Mouse (Mus musculus) heart, postnatal 0 days (tissue): Measurements from ENCODE around the gene Olfr1388. TPM values are rescaled to one million over a fixed set of nuclear protein-coding genes. Genes with fewer than 3 reads are reported as not detected.
"Not testable (repeated sequence)": the region's sequence is repeated elsewhere in the genome, so short reads cannot be mapped to it uniquely, and the experiment has no call there.

Experiments used
- ATAC-seq: fragments of 200-750 bp; cut with Nextera tagmentation; 2 replicates; pipeline ENCODE4 v1.8.0; 2017; ENCODE audit warnings: low read depth, moderate number of reproducible peaks, moderate library complexity; ENCODE audit not compliant: insufficient read depth
- DNase-seq: peaks from one replicate; pipeline ENCODE4 v3.0.0-alpha.2; 2016; ENCODE audit warnings: low spot score
- H3K27ac ChIP-seq: fragments of 300-500 bp; sonication (generic); 2 replicates; pipeline ENCODE4 v1.5.1; 2014; ENCODE audit warnings: low read depth, mild to moderate bottlenecking
- H3K27me3 ChIP-seq: fragments of 300-500 bp; sonication (generic); 2 replicates; pipeline ENCODE4 v1.6.1; 2014; ENCODE audit warnings: low read length, mixed read lengths; ENCODE audit not compliant: control insufficient read depth, insufficient read depth
- H3K36me3 ChIP-seq: fragments of 300-500 bp; sonication (generic); replicated peaks from 2 replicates; pipeline ENCODE4 v1.6.1; 2014; ENCODE audit warnings: low read length, mixed read lengths; ENCODE audit not compliant: control insufficient read depth, insufficient read depth
- H3K4me1 ChIP-seq: fragments of 300-500 bp; sonication (generic); 2 replicates; pipeline ENCODE4 v1.6.1; 2014; ENCODE audit warnings: antibody characterized with exemption; ENCODE audit not compliant: control insufficient read depth, insufficient read depth
- H3K4me2 ChIP-seq: fragments of 300-500 bp; sonication (generic); 2 replicates; pipeline ENCODE4 v1.6.1; 2014; ENCODE audit warnings: low read depth, mild to moderate bottlenecking, low read length, moderate library complexity
- H3K4me3 ChIP-seq: fragments of 300-500 bp; sonication (generic); 2 replicates; pipeline ENCODE4 v1.5.1; 2014; ENCODE audit warnings: low read depth, low read length
- H3K9ac ChIP-seq: fragments of 300-500 bp; sonication (generic); replicated peaks from 2 replicates; pipeline ENCODE4 v1.6.1; 2014; ENCODE audit warnings: low read depth, low read length, mixed read lengths
- H3K9me3 ChIP-seq: fragments of 300-500 bp; sonication (generic); replicated peaks from 2 replicates; pipeline ENCODE4 v1.6.1; 2016; ENCODE audit warnings: low read length; ENCODE audit not compliant: control insufficient read depth
- CTCF ChIP-seq: IDR thresholded peaks from 2 replicates; pipeline ENCODE4 v1.5.1; 2016; ENCODE audit warnings: antibody characterized with exemption, control low read depth, low read depth
- EP300 ChIP-seq: IDR thresholded peaks from 2 replicates; pipeline ENCODE4 v1.6.1; 2016; ENCODE audit warnings: antibody characterized with exemption, low read depth
- WGBS: fragments of 180-500 bp; shearing (Covaris S2); extraction: QIAGEN DNeasy Blood & Tissue Kit; methylation state at CpG from one replicate; pipeline ENCODE4 v1.1.7; 2014; 5-methylcytosine and 5-hydroxymethylcytosine counted together
- polyA plus RNA-seq: library from polyadenylated mRNA; unstranded; fragments of >200 nt; fragmentation: Nextera tagmentation; extraction: Ambion mirVana; gene quantifications from 2 replicates; pipeline ENCODE4 v1.2.1, GENCODE M21; 2015
- total RNA-seq: library from RNA; depleted of rRNA; stranded (reverse); fragments of >200 nt; gene quantifications from 2 replicates; pipeline ENCODE4 v1.2.3, GENCODE M21; 2014; ENCODE audit warnings: low replicate concordance; rRNA removed

Gene Olfr1388
- total and polyA plus RNA-seq, 2 experiments from 2014 or later, result not detected

DNA sequence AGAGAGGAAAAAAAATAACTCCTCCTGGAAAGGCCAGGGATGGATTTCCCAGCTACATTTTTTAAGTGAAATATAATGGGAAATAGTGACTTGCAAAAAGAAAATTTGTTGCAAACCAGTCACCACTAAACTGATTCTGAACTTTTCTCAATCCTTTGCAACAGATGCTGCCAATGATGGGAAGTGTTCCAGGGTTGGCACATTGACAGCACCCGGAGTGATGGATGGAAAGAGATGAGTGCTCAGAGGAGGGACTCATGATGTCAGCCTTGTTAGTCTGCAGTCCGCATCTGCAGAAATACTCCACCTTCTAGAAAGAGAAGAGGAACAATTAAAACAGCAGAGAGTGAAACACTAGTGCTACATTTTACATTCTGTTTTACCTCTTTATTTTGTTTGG is 6.8 kb upstream of the Olfr1388 start:
- Histone ChIP-seq H3K9me3 (no peaks in the 10 kb centered on the region), H3K4me2 (no peak overlapping the region), H3K27ac (no peak overlapping the region), H3K9ac (no peak overlapping the region), H3K4me1 (no peaks in the 10 kb centered on the region), H3K27me3 (no peaks in the 10 kb centered on the region), H3K36me3 (no peaks in the 10 kb centered on the region), H3K4me3 (no peak overlapping the region)
- 69% methylated on average over 2 of the region's 2 CpGs for WGBS
- DNase-seq, result no peak
- TF ChIP-seq EP300 (no peak), CTCF (no peak)
- no peak for ATAC-seq

DNA sequence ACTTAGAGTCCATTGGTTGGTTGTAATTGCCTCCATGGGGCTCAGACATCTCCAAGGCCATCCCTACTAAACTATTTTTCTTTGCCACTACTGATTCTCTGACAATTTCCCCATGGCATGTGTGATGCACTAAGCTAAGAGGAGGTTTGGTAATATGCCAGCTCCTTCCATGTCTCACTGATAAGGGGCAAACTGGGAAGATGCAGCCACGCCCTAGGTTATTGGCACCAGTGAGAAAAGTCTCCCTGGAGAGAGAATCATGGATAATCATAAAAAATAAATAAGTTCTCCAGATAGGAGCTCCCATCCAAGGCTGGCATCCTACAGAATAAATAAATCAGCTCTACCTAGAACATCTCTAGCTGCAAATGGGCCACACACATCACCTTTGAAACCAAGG is 18.6 kb downstream of the Olfr1388 start, which contains the start of gene Olfr1387:
Olfr1387 (plus strand) TSS at position 301 of the 400 bp plus-strand sequence.
- H3K4me2 ChIP-seq, result no peak within 1 kb of the TSS
- TF ChIP-seq EP300 (no peak), CTCF (no peak)
- H3K4me1 ChIP-seq, result no peaks in the 10 kb centered on the region
- DNase-seq, result no peak
- WGBS, result 46% methylated on average over 1 of the region's 1 CpGs
- no peaks in the 10 kb centered on the region for H3K9me3 ChIP-seq
- H3K4me3 ChIP-seq, result no peak within 1 kb of the TSS
- no peak for ATAC-seq
- H3K27me3 ChIP-seq, result no peaks in the 10 kb centered on the region
- no peaks in the 10 kb centered on the region for H3K36me3 ChIP-seq
- H3K27ac ChIP-seq, result no peak within 1 kb of the TSS
- H3K9ac ChIP-seq, result no peak within 1 kb of the TSS

- not testable (repeated sequence) for H3K4me3 ChIP-seq, H3K9me3 ChIP-seq, ATAC-seq, H3K27me3 ChIP-seq, DNase-seq, H3K36me3 ChIP-seq, H3K4me1 ChIP-seq, H3K4me2 ChIP-seq, H3K27ac ChIP-seq, H3K9ac ChIP-seq
- WGBS, result 69% methylated on average over 2 of the region's 3 CpGs
These were observed 28.3 kb downstream of the Olfr1388 start, which contains the start of gene Olfr1386 for GRCm38 (mm10) chr11:49464746-49465145. Gene Olfr1386 (plus strand): TSS chr11:49465046.

GRCm38 (mm10) chr11:49485973-49486372 is 49.5 kb downstream of the Olfr1388 start:
- Histone ChIP-seq H3K36me3 (no peaks in the 10 kb centered on the region), H3K9ac (no peak overlapping the region), H3K4me1 (no peaks in the 10 kb centered on the region), H3K4me2 (no peak overlapping the region), H3K27ac (no peak overlapping the region), H3K9me3 (no peaks in the 10 kb centered on the region), H3K27me3 (no peaks in the 10 kb centered on the region), H3K4me3 (no peak overlapping the region)
- TF ChIP-seq CTCF (no peak), EP300 (no peak)
- ATAC-seq, result no peak
- WGBS, result 30% methylated on average over 4 of the region's 4 CpGs
- no peak for DNase-seq

DNA sequence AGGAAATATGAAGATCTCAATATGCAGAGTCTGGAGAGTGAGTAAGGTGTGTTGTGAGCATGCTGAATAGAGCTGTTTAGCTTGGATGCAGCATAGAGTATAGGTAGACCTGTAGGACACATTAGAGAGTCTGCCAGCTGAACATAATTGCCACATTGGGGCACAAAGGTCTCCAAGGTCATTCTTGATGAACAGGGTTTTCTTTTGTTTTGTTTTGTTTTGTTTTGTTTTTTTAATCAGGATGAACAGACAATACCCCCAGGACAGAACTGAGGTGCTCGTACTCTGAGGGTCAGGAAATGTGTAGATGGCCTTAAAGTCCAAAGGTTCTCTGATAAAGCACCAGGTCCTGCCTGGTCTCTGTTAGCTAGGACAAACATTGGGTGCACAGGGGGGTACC is 52.3 kb downstream of the Olfr1388 start, which contains the start of gene Olfr1385:
Olfr1385 (plus strand) TSS at position 301 of the 400 bp plus-strand sequence.
- not testable (repeated sequence) for ATAC-seq

More for the DNA sequence above, 52.3 kb downstream of the Olfr1388 start, which contains the start of gene Olfr1385:
- WGBS, result 58% methylated on average over 1 of the region's 1 CpGs
- not testable (repeated sequence) for H3K27ac ChIP-seq, H3K4me2 ChIP-seq, H3K4me1 ChIP-seq, DNase-seq, H3K36me3 ChIP-seq, H3K4me3 ChIP-seq, H3K9me3 ChIP-seq, H3K27me3 ChIP-seq, H3K9ac ChIP-seq

Other genes starting within 250 kb of the Olfr1388 start
- gene Btnl9, start 249.5 kb upstream of the Olfr1388 start, total RNA-seq, result 14.5 and 33.4 TPM in 2 replicates
- 11.2 and 12.2 TPM in 2 replicates for gene Btnl9, start 249.5 kb upstream of the Olfr1388 start, polyA plus RNA-seq
- gene Zfp62, start 233.3 kb upstream of the Olfr1388 start, total RNA-seq, result 7.4 and 22.9 TPM in 2 replicates
- gene Zfp62, start 233.3 kb upstream of the Olfr1388 start, polyA plus RNA-seq, result 19.0 and 20.4 TPM in 2 replicates
- 115 and 163 TPM in 2 replicates for gene Mgat1, start 192.4 kb upstream of the Olfr1388 start, total RNA-seq
- gene Mgat1, start 192.4 kb upstream of the Olfr1388 start, polyA plus RNA-seq, result 42.3 and 45.7 TPM in 2 replicates
- gene Olfr1393, start 158.3 kb upstream of the Olfr1388 start, total RNA-seq, result not detected in 2 replicates
- gene Olfr1393, start 158.3 kb upstream of the Olfr1388 start, polyA plus RNA-seq, result 0.19 and 0.30 TPM in 2 replicates
- not detected in 2 replicates for gene Olfr1392, start 151.3 kb upstream of the Olfr1388 start, total RNA-seq
- not detected in 2 replicates for gene Olfr1392, start 151.3 kb upstream of the Olfr1388 start, polyA plus RNA-seq
- not detected in 2 replicates for gene Olfr10, start 131.9 kb upstream of the Olfr1388 start, total RNA-seq
- gene Olfr10, start 131.9 kb upstream of the Olfr1388 start, polyA plus RNA-seq, result not detected in 2 replicates
- gene Olfr1391, start 113.9 kb upstream of the Olfr1388 start, total RNA-seq, result not detected in 2 replicates
- not detected in 2 replicates for gene Olfr1391, start 113.9 kb upstream of the Olfr1388 start, polyA plus RNA-seq
- not detected in 2 replicates for gene Olfr1390, start 101.4 kb upstream of the Olfr1388 start, total RNA-seq
- not detected in 2 replicates for gene Olfr1390, start 101.4 kb upstream of the Olfr1388 start, polyA plus RNA-seq
- gene Olfr1389, start 13.6 kb upstream of the Olfr1388 start, total RNA-seq, result not detected in 2 replicates
- gene Olfr1389, start 13.6 kb upstream of the Olfr1388 start, polyA plus RNA-seq, result not detected in 2 replicates
- not detected in 2 replicates for gene Olfr1387, start 18.7 kb downstream of the Olfr1388 start, total RNA-seq
- not detected in 2 replicates for gene Olfr1387, start 18.7 kb downstream of the Olfr1388 start, polyA plus RNA-seq
- not detected in 2 replicates for gene Olfr1386, start 28.4 kb downstream of the Olfr1388 start, total RNA-seq
- gene Olfr1386, start 28.4 kb downstream of the Olfr1388 start, polyA plus RNA-seq, result not detected in 2 replicates
- not detected in 2 replicates for gene Olfr1385, start 52.4 kb downstream of the Olfr1388 start, total RNA-seq
- not detected in 2 replicates for gene Olfr1385, start 52.4 kb downstream of the Olfr1388 start, polyA plus RNA-seq
- gene Olfr1384, start 70.1 kb downstream of the Olfr1388 start, total RNA-seq, result not detected in 2 replicates
- gene Olfr1384, start 70.1 kb downstream of the Olfr1388 start, polyA plus RNA-seq, result not detected in 2 replicates
- not detected in 2 replicates for gene Olfr1383, start 83.0 kb downstream of the Olfr1388 start, total RNA-seq
- not detected in 2 replicates for gene Olfr1383, start 83.0 kb downstream of the Olfr1388 start, polyA plus RNA-seq
- not detected in 2 replicates for gene Olfr1382, start 91.6 kb downstream of the Olfr1388 start, total RNA-seq
- not detected in 2 replicates for gene Olfr1382, start 91.6 kb downstream of the Olfr1388 start, polyA plus RNA-seq
- not detected in 2 replicates for gene Olfr1381, start 106.8 kb downstream of the Olfr1388 start, total RNA-seq
- gene Olfr1381, start 106.8 kb downstream of the Olfr1388 start, polyA plus RNA-seq, result not detected in 2 replicates
- not detected in 2 replicates for gene Olfr1380, start 120.3 kb downstream of the Olfr1388 start, total RNA-seq
- gene Olfr1380, start 120.3 kb downstream of the Olfr1388 start, polyA plus RNA-seq, result not detected in 2 replicates
- 13.6 and 16.5 TPM in 2 replicates for gene Flt4, start 172.6 kb downstream of the Olfr1388 start, total RNA-seq
- gene Flt4, start 172.6 kb downstream of the Olfr1388 start, polyA plus RNA-seq, result 3.2 and 3.3 TPM in 2 replicates
- gene Scgb3a1, start 227.0 kb downstream of the Olfr1388 start, total RNA-seq, result 2.0 and 82.4 TPM in 2 replicates
- gene Scgb3a1, start 227.0 kb downstream of the Olfr1388 start, polyA plus RNA-seq, result 2.0 and 301 TPM in 2 replicates